Mouse (Mus musculus) frontal cortex, postnatal 10 days (tissue): ENCODE measurements around the gene Olfr591.
"Not testable (repeated sequence)": the region's sequence is repeated elsewhere in the genome, so short reads cannot be mapped to it uniquely, and the experiment has no call there.

Experiments used
- DNase-seq, 2 experiments: peaks; one replicate each; pipeline ENCODE4 v3.0.0; 2022; ENCODE audit warnings: low spot score in 2 of 2, mixed read lengths in 1 of 2

Olfr591 gene

DNA sequence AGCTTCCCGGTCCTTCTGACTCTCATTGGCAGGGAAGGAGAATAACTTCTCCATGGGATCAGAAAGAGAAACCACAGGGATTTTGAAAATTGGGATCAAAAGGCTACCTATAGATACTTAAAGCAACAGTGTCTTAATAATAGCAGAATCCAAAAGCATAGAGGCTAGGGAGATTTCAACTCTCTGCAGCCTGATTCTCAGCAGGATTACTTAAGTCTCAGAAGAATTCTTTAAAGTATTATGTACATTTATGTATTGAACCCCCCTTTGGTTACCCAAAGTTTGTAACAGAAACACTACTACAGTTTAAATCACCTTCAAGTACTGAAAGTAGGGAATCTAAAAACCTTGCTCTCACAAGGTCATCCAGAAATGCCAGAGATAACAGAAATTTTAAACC is at the start of gene Olfr591:
Olfr591 (minus strand) TSS at position 101 of the 400 bp plus-strand sequence.
- DNase-seq = no peak

GRCm38 (mm10) chr7:103216696-103217095 is 38.6 kb upstream of the Olfr591 start, which contains the start of gene Olfr594:
Gene Olfr594 (plus strand): TSS chr7:103216996.
- no peak for DNase-seq

DNA sequence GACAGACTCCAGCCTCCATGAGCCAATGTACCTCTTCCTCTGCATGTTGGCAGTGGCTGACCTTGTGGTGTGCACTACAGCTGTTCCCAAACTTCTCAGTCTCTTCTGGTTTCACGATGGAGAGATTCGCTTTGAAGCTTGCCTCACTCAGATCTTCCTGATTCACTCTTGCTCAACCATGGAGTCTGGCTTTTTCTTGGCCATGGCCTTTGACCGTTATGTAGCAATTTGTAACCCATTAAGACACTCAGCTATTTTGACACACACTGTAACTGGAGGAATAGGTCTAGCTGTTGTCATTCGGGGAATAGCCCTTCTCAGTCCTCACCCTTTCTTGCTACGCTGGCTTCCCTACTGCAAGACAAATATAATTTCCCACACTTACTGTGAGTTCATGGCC is 33.9 kb upstream of the Olfr591 start:
- DNase-seq = not testable (repeated sequence)

GRCm38 (mm10) chr7:103211562-103211961 is 33.4 kb upstream of the Olfr591 start, which contains the start of gene Olfr593:
Gene Olfr593 (plus strand): TSS chr7:103211862.
- DNase-seq = no peak

- not testable (repeated sequence) for DNase-seq
Measured at GRCm38 (mm10) chr7:103184503-103184902, 6.4 kb upstream of the Olfr591 start, which contains the start of gene Olfr592. Gene Olfr592 (plus strand): TSS chr7:103184803.

GRCm38 (mm10) chr7:103169697-103170096 is 8.4 kb downstream of the Olfr591 start:
- DNase-seq = no peak

DNA sequence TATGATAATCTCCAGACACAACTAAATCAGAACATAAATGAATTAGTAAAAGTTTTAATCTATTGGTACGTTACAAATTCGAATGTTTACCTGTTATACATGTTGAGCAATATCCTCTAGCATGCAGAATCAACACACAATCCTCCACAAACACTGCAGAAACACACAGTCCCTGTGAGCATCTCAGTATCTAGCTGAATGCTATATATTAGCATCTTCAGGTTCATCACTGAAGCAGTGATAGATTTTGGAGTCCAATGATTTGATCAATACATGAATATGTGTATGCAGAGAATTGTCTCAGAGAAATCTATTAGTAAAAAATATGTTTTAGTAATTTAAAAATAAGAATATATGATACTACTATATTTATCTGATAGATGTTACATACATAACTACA is 21.9 kb downstream of the Olfr591 start, which contains the start of gene Olfr589:
Olfr589 (minus strand) TSS at position 101 of the 400 bp plus-strand sequence.
- DNase-seq = no peak

- DNase-seq = no peak
Measured at GRCm38 (mm10) chr7:103140579-103140978, 37.6 kb downstream of the Olfr591 start, which contains the start of gene Olfr588-ps1. Gene Olfr588-ps1 (plus strand): TSS chr7:103140879.

DNA sequence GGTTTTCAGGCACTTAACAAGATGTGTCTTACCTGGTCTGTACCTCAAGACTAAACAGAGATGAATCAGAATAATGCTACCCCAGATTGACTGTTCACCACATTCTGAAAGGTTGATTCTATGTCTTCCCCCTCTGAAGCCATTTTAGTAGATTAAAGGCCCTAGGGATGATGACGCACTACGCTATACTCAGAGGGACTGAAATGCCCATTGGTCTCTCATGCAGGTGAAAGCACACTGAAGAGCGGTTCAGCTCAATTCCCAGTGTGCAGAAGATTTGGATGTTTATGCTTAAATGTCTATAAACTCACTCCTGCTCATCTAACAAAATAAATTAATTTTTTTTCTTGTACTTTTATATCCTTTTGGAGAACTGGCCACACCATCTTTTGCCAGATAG is 52.6 kb downstream of the Olfr591 start, which contains the start of gene Olfr586:
Olfr586 (minus strand) TSS at position 101 of the 400 bp plus-strand sequence.
- no peak for DNase-seq

GRCm38 (mm10) chr7:103119406-103119805 is 58.7 kb downstream of the Olfr591 start:
- no peak for DNase-seq
